Mouse (Mus musculus): ENCODE measurements around the gene Pef1. TPM values are rescaled to one million over a fixed set of nuclear protein-coding genes. Genes with fewer than 3 reads are reported as not detected.

Gene Pef1
- polyA plus RNA-seq, 1 experiment from 2014 or later = 69.1 TPM

- peak; percentile 50; the same call in 1 of the 2 replicates for ATAC-seq (ENCODE audit: low FRiP score, low read depth)
- no peak overlapping the region for H3K27ac ChIP-seq (replicated peaks)
- H3K4me3 ChIP-seq = no peak overlapping the region
- no peaks in the 10 kb centered on the region for H3K9me3 ChIP-seq
- peaks cover 3% of the 10 kb centered on the region; the same call in 1 of the 2 replicates for H3K27me3 ChIP-seq
- no peak overlapping the region for H3K9ac ChIP-seq
- peaks cover 47% of the 10 kb centered on the region for H3K4me1 ChIP-seq (replicated peaks)
- WGBS = 59% methylated on average over 17 of the region's 17 CpGs
- no peaks in the 10 kb centered on the region for H3K36me3 ChIP-seq
- H3K4me2 ChIP-seq = no peak overlapping the region
These were observed 27.4 kb upstream of the Pef1 start for GRCm38 (mm10) chr4:130074761-130075515.

DNA sequence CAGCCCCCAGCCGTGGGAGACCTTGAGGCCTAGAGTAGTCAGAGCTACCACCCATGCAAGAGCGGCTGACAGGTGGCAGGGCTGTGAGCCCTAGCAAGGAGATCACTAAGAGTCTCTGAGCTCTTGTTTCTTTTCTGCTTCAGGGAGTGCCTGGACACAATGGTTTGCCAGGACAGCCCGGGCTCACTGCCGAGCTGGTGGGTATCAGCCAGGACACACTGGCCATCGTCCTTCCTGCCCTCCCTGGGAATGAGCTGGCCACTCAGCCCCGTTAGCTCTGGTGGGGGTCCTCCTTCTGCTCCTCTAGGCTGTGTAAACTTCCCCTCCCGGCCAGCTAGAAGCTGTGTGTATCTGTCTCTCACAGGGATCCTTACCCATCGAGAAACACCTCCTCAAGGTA lies 25.5 kb upstream of the Pef1 start:
- Histone ChIP-seq H3K4me2 (no peak overlapping the region), H3K27ac (replicated peaks) (no peak overlapping the region), H3K9ac (no peak overlapping the region), H3K9me3 (no peaks in the 10 kb centered on the region), H3K4me1 (replicated peaks) (peaks cover 57% of the 10 kb centered on the region), H3K4me3 (no peak overlapping the region), H3K27me3 (peaks cover 3% of the 10 kb centered on the region; the same call in 1 of the 2 replicates), H3K36me3 (no peaks in the 10 kb centered on the region)
- 37% methylated on average over 8 of the region's 8 CpGs for WGBS
- ATAC-seq (ENCODE audit: low FRiP score, low read depth) = no peak

DNA sequence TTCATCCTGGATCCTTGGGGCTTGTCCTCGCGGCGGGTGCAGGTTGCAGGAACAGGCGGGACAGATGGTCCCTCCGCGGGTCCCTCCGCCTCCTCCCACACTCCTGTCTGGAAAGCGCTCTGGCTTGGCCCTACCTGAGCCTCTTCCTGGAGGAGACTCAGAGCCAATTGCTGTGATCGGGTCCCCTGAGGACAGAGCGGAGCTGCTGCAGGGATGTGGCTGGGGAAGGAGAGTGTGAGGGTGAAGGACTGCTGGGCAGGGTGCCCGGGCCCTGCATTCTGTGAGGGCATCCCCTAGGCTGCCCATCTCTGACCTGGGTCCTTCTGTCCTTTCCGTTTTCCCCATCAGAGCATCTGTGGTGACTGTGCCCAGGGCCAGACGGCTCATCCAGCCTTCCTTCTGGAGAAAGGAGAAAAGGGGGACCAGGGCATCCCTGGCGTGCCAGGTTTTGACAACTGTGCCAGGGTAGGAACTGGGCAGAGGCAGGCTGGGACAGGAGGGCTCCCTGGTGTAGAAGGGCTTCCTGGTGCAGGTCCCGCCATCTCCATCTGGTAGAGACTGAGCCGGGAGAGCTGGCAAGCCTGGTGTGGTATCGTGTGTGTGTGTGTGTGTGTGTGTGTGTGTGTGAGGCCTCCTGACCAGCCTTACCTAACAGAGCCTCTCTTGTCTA lies 23.4 kb upstream of the Pef1 start:
- H3K4me2 ChIP-seq = no peak overlapping the region
- H3K9me3 ChIP-seq = no peaks in the 10 kb centered on the region
- ATAC-seq (ENCODE audit: low FRiP score, low read depth) = peak; percentile 17; the same call in 1 of the 2 replicates
- H3K27ac ChIP-seq (replicated peaks) = no peak overlapping the region; the same call in 1 of the 2 replicates
- H3K4me3 ChIP-seq = no peak overlapping the region
- peaks cover 69% of the 10 kb centered on the region for H3K4me1 ChIP-seq (replicated peaks)
- WGBS = 53% methylated on average over 17 of the region's 17 CpGs
- peaks cover 3% of the 10 kb centered on the region; the same call in 1 of the 2 replicates for H3K27me3 ChIP-seq
- no peak overlapping the region for H3K9ac ChIP-seq
- H3K36me3 ChIP-seq = no peaks in the 10 kb centered on the region

DNA sequence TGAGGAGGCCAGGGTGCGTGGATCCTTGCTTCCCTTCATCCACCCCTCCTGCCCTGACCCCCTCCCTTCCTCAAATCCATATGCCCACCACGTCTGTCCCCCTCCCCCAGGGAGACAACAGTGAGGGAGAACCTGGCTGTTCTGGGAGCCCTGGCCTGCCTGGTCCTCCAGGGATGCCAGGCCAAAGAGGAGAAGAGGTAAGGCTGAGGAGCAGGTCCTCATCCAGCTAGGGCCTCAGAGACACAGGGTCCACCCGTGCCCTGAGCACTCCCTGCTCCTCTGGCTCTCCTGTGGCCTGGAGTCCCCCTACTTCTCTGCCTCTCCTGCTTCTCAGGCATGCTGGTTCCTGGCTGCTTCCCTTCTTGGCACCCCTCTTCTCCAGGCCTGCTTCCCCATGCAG lies 22.8 kb upstream of the Pef1 start:
- H3K9ac ChIP-seq = no peak overlapping the region
- WGBS = 67% methylated on average over 3 of the region's 3 CpGs
- no peaks in the 10 kb centered on the region for H3K36me3 ChIP-seq
- no peaks in the 10 kb centered on the region for H3K9me3 ChIP-seq
- H3K4me2 ChIP-seq = no peak overlapping the region
- peaks cover 75% of the 10 kb centered on the region for H3K4me1 ChIP-seq (replicated peaks)
- H3K4me3 ChIP-seq = no peak overlapping the region
- no peak for ATAC-seq (ENCODE audit: low FRiP score, low read depth)
- no peak overlapping the region for H3K27ac ChIP-seq (replicated peaks)
- H3K27me3 ChIP-seq = peaks cover 3% of the 10 kb centered on the region; the same call in 1 of the 2 replicates

DNA sequence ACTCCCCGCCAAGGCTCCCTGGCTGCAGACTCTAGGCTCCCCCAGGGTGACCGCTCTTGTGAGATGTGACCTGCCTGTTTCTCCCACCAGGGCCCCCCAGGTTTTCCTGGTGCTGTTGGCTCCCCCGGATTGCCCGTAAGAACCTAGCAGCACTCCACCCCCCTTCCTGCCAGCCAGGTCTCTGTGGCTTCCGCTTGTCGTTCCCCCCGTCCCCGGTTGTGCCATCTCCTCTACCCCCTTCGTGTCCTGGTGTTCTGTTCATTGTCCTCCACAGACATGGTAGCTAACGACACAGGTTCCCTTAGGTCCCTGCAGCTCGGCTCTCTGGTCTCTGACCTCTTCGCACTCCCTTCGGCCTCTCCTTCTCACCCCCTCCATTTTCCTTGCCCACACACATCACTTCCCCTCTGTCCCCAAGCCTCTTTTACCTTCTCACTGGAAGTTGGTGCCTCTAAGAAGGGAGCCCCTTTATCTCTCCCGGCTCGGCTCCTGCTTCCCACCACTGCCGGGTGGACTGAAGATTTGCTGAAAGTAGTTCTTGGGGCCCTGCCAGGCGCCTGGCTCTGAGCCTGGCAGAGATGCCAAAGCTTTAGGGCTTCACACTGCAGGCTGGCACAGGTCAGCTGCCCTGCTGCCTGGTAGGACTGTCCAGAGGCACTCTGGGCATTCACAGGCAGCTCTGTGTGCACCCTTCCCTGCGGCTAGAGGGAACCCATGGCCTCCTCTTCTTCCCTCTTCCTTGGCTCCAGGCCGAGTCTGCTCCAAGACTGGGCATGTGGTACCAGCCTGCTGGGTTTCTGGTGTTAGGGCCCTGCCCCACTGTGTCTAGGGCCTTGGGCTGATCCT lies 20.8 kb upstream of the Pef1 start:
- Histone ChIP-seq H3K27ac (replicated peaks) (no peak overlapping the region; the same call in 1 of the 2 replicates), H3K4me1 (replicated peaks) (peaks cover 57% of the 10 kb centered on the region), H3K4me2 (no peak overlapping the region), H3K9ac (no peak overlapping the region), H3K4me3 (no peak overlapping the region), H3K27me3 (no peaks in the 10 kb centered on the region), H3K36me3 (no peaks in the 10 kb centered on the region), H3K9me3 (no peaks in the 10 kb centered on the region)
- peak; percentile 80 for ATAC-seq (ENCODE audit: low FRiP score, low read depth)
- 64% methylated on average over 19 of the region's 19 CpGs for WGBS

- no peak for ATAC-seq (ENCODE audit: low FRiP score, low read depth)
These were observed 20.1 kb upstream of the Pef1 start for GRCm38 (mm10) chr4:130082211-130082610.

GRCm38 (mm10) chr4:130084331-130084945 lies 17.9 kb upstream of the Pef1 start:
- 47% methylated on average over 7 of the region's 7 CpGs for WGBS
- ATAC-seq (ENCODE audit: low FRiP score, low read depth) = no peak
- Histone ChIP-seq H3K4me2 (no peak overlapping the region), H3K36me3 (no peaks in the 10 kb centered on the region), H3K27me3 (peaks cover 10% of the 10 kb centered on the region; the same call in 1 of the 2 replicates), H3K4me1 (replicated peaks) (peaks cover 34% of the 10 kb centered on the region), H3K9ac (no peak overlapping the region), H3K9me3 (no peaks in the 10 kb centered on the region), H3K4me3 (no peak overlapping the region), H3K27ac (replicated peaks) (no peak overlapping the region)

More at GRCm38 (mm10) chr4:130082211-130082610, 20.1 kb upstream of the Pef1 start:
- Histone ChIP-seq H3K9ac (no peak overlapping the region), H3K36me3 (no peaks in the 10 kb centered on the region), H3K27ac (replicated peaks) (no peak overlapping the region; the same call in 1 of the 2 replicates), H3K27me3 (no peaks in the 10 kb centered on the region), H3K4me2 (no peak overlapping the region), H3K9me3 (no peaks in the 10 kb centered on the region), H3K4me1 (replicated peaks) (peaks cover 51% of the 10 kb centered on the region), H3K4me3 (no peak overlapping the region)
- 49% methylated on average over 9 of the region's 9 CpGs for WGBS

DNA sequence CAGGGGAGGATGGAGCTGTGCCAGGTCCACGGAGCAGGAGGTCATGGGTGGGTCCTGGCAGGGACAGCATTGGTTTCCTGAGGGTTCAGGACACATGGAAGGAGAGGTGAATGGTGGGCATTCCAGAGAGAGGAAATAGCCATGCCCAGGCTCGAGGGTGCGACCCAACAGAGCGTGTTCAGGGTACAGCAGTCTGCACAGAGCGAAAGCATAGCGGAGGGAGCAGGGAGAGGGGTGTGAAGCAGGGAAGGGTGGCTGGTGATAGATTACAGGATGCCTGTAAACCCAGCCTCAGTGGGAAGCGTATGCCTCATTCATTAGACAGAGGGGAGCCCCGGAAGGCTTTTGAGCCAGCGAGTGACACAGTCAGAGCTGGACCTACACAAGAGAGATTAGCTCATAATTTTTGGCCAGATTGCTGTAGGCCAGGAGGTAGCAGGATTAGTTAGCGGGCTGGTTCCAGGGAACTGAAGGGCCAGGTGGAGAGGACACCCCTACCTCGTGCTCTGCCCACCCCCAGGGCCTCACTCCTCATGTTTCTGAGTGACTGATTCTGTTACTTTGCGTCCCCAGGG lies 17.0 kb upstream of the Pef1 start:
- H3K4me3 ChIP-seq = no peak overlapping the region
- no peak overlapping the region for H3K27ac ChIP-seq (replicated peaks)
- H3K4me1 ChIP-seq (replicated peaks) = peaks cover 30% of the 10 kb centered on the region
- no peaks in the 10 kb centered on the region for H3K9me3 ChIP-seq
- H3K36me3 ChIP-seq = no peaks in the 10 kb centered on the region
- ATAC-seq (ENCODE audit: low FRiP score, low read depth) = no peak
- H3K27me3 ChIP-seq = peaks cover 10% of the 10 kb centered on the region; the same call in 1 of the 2 replicates
- no peak overlapping the region for H3K4me2 ChIP-seq
- no peak overlapping the region for H3K9ac ChIP-seq
- 67% methylated on average over 12 of the region's 12 CpGs for WGBS

- Histone ChIP-seq H3K4me3 (no peak overlapping the region), H3K27me3 (peaks cover 10% of the 10 kb centered on the region; the same call in 1 of the 2 replicates), H3K4me2 (no peak overlapping the region), H3K4me1 (replicated peaks) (peaks cover 16% of the 10 kb centered on the region), H3K36me3 (no peaks in the 10 kb centered on the region), H3K27ac (replicated peaks) (no peak overlapping the region), H3K9ac (no peak overlapping the region), H3K9me3 (no peaks in the 10 kb centered on the region)
- 10% methylated on average over 7 of the region's 7 CpGs for WGBS
- ATAC-seq (ENCODE audit: low FRiP score, low read depth) = peak; percentile 49
These were observed 15.1 kb upstream of the Pef1 start for GRCm38 (mm10) chr4:130087293-130087692.

DNA sequence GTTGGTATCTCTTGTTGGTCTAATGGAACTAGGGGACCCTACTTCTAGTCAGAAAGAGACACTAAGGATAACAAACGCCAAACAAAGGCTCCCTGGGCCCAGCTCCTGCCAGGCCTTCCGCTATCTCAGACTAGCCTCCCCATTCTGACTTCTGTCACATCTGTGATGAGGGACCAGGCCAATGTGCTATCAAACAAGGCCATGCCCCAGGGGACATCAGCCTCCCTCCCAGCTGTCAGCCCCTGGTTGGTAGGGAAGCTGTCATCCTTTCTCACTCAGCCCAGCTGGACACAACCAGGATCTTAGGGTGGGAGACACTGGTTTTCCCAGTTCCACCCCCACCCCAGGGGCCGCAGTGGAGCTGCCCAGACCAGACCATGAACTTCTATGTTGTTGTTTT lies 7.2 kb upstream of the Pef1 start:
- 41% methylated on average over 3 of the region's 3 CpGs for WGBS
- H3K36me3 ChIP-seq = no peaks in the 10 kb centered on the region
- no peak overlapping the region for H3K9ac ChIP-seq
- H3K4me3 ChIP-seq = no peak overlapping the region
- no peak for ATAC-seq (ENCODE audit: low FRiP score, low read depth)
- no peaks in the 10 kb centered on the region for H3K9me3 ChIP-seq
- 0 out of 2 replicates have a peak, but pooled peaks cover 3% of the 10 kb centered on the region for H3K27me3 ChIP-seq
- no peak overlapping the region for H3K27ac ChIP-seq (replicated peaks)
- H3K4me1 ChIP-seq (replicated peaks) = no peaks in the 10 kb centered on the region
- H3K4me2 ChIP-seq = no peak overlapping the region

GRCm38 (mm10) chr4:130101183-130101582 lies 1.2 kb upstream of the Pef1 start:
- Histone ChIP-seq H3K9ac (no peak overlapping the region), H3K4me3 (no peak overlapping the region), H3K27me3 (0 out of 2 replicates have a peak, but pooled peaks cover 2% of the 10 kb centered on the region), H3K4me2 (no peak overlapping the region), H3K4me1 (replicated peaks) (peaks cover 9% of the 10 kb centered on the region), H3K36me3 (no peaks in the 10 kb centered on the region), H3K9me3 (no peaks in the 10 kb centered on the region), H3K27ac (replicated peaks) (no peak overlapping the region)
- ATAC-seq (ENCODE audit: low FRiP score, low read depth) = 0 out of 2 replicates have a peak, but pooled peaks have one; percentile 55
- 16% methylated on average over 8 of the region's 8 CpGs for WGBS

Data from hindbrain, embryonic 15.5 days (tissue).